Mouse (Mus musculus) bone marrow, adult 2 months (tissue): Measurements from ENCODE around the gene Adora3.

Source experiments
- CTCF ChIP-seq: fragments of 200-500 bp; IDR thresholded peaks from 2 replicates; pipeline ENCODE4 v1.5.1; 2011; ENCODE audit warnings: low read length, control low read depth; ENCODE audit not compliant: control insufficient read depth, insufficient read depth
- POLR2A ChIP-seq: fragments of 200-500 bp; IDR thresholded peaks from 2 replicates; pipeline ENCODE4 v1.6.1; 2011; ENCODE audit warnings: low read depth, mild to moderate bottlenecking, control low read depth, low read length, borderline replicate concordance; ENCODE audit not compliant: control insufficient read depth

GRCm38 (mm10) chr3:105921959-105922358 lies 51.3 kb downstream of the Adora3 start:
- no peak for TF ChIP-seq CTCF
- no peak for TF ChIP-seq POLR2A
